Mouse (Mus musculus) lung, postnatal 0 days (tissue): ENCODE measurements around the gene Abhd6.

Source experiments
- CTCF ChIP-seq: IDR thresholded peaks from 2 replicates; pipeline ENCODE4 v1.5.1; 2016; ENCODE audit warnings: antibody characterized with exemption, mild to moderate bottlenecking
- EP300 ChIP-seq: IDR thresholded peaks from 2 replicates; pipeline ENCODE4 v1.6.1; 2016; ENCODE audit warnings: antibody characterized with exemption, mild to moderate bottlenecking, control low read depth

DNA sequence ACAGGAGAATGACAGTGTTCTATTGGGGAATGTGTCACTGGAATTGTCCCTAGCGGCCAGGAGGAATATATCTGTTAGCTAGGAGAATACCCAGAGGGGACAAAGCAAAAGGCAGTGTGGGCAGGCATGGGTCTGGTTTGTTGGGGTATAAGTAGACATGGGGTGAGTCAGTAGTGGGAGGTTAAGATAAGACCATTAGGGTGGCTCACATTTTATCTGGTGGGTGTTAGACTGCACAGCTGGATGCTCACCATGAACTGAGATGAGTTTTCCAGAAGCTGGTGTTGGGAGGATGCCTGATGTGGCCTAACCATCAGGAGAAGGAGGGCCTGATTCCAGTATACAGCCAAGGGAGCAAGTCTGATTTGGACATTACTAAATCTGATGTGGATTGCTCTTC lies 14.2 kb downstream of the Abhd6 start:
- TF ChIP-seq CTCF (no peak), EP300 (no peak)
